Mouse (Mus musculus): ENCODE measurements at regions not wholly inside any gene's neighbourhood (a gene's known extent, or its start where the extent isn't known, plus 50 kb on each side); places are given as distances from the start of the nearest gene placed in this dataset.

GRCm38 (mm10) chr5:111910514-111910913 is 176.8 kb downstream of the Gm26897 start:
- no peak for ATAC-seq
- Histone ChIP-seq H3K36me3 (no peaks in the 10 kb centered on the region), H3K4me3 (replicated peaks) (no peak overlapping the region), H3K27ac (no peak overlapping the region), H3K4me1 (replicated peaks) (no peaks in the 10 kb centered on the region), H3K9ac (no peak overlapping the region), H3K27me3 (replicated peaks) (no peaks in the 10 kb centered on the region), H3K9me3 (no peaks in the 10 kb centered on the region), H3K4me2 (replicated peaks) (no peak overlapping the region)
- WGBS: 73% methylated on average over 8 of the region's 8 CpGs

GRCm38 (mm10) chr5:111913354-111913753 is 179.6 kb downstream of the Gm26897 start:
- H3K9ac ChIP-seq: no peak overlapping the region
- ATAC-seq: no peak
- no peak overlapping the region for H3K4me2 ChIP-seq (replicated peaks)
- no peak overlapping the region for H3K27ac ChIP-seq
- WGBS: 57% methylated on average over 7 of the region's 7 CpGs
- no peaks in the 10 kb centered on the region for H3K36me3 ChIP-seq
- no peak overlapping the region for H3K4me3 ChIP-seq (replicated peaks)
- H3K27me3 ChIP-seq (replicated peaks): no peaks in the 10 kb centered on the region
- 0 out of 2 replicates have a peak, but pooled peaks cover under 1% of the 10 kb centered on the region for H3K4me1 ChIP-seq (replicated peaks)
- no peaks in the 10 kb centered on the region for H3K9me3 ChIP-seq

- no peak overlapping the region for H3K27ac ChIP-seq
- ATAC-seq: no peak
- no peaks in the 10 kb centered on the region for H3K27me3 ChIP-seq (replicated peaks)
- no peak overlapping the region for H3K4me2 ChIP-seq (replicated peaks)
- WGBS: 81% methylated on average over 3 of the region's 3 CpGs
- H3K4me1 ChIP-seq (replicated peaks): 0 out of 2 replicates have a peak, but pooled peaks cover 4% of the 10 kb centered on the region
- H3K9me3 ChIP-seq: no peaks in the 10 kb centered on the region
- H3K9ac ChIP-seq: no peak overlapping the region
- H3K36me3 ChIP-seq: no peaks in the 10 kb centered on the region
- H3K4me3 ChIP-seq (replicated peaks): no peak overlapping the region
Measured at GRCm38 (mm10) chr5:111914296-111914695, 180.6 kb downstream of the Gm26897 start.

- H3K27ac ChIP-seq: no peak overlapping the region
- H3K36me3 ChIP-seq: no peaks in the 10 kb centered on the region
- WGBS: 38% methylated on average over 8 of the region's 8 CpGs
Measured at GRCm38 (mm10) chr5:111917643-111918252, 184.0 kb downstream of the Gm26897 start.

GRCm38 (mm10) chr5:111918888-111919287 is 185.2 kb downstream of the Gm26897 start:
- Histone ChIP-seq H3K27me3 (replicated peaks) (no peaks in the 10 kb centered on the region), H3K36me3 (no peaks in the 10 kb centered on the region), H3K27ac (no peak overlapping the region), H3K9me3 (no peaks in the 10 kb centered on the region), H3K4me2 (replicated peaks) (no peak overlapping the region; the same call in 1 of the 2 replicates), H3K4me1 (replicated peaks) (peaks cover 13% of the 10 kb centered on the region; the same call in 1 of the 2 replicates), H3K9ac (no peak overlapping the region), H3K4me3 (replicated peaks) (no peak overlapping the region)
- ATAC-seq: peak; percentile 76
- WGBS: 42% methylated on average over 14 of the region's 14 CpGs

More at GRCm38 (mm10) chr5:111917643-111918252, 184.0 kb downstream of the Gm26897 start:
- no peak overlapping the region for H3K9ac ChIP-seq
- no peak overlapping the region for H3K4me3 ChIP-seq (replicated peaks)
- 0 out of 2 replicates have a peak, but pooled peaks cover 5% of the 10 kb centered on the region for H3K4me1 ChIP-seq (replicated peaks)
- ATAC-seq: no peak
- no peaks in the 10 kb centered on the region for H3K9me3 ChIP-seq
- H3K4me2 ChIP-seq (replicated peaks): no peak overlapping the region
- H3K27me3 ChIP-seq (replicated peaks): no peaks in the 10 kb centered on the region

GRCm38 (mm10) chr5:111922991-111923701 is 189.4 kb downstream of the Gm26897 start:
- no peaks in the 10 kb centered on the region for H3K27me3 ChIP-seq (replicated peaks)
- peak overlapping the region; percentile 33; the same call in 1 of the 2 replicates for H3K27ac ChIP-seq
- H3K36me3 ChIP-seq: no peaks in the 10 kb centered on the region
- 32% methylated on average over 18 of the region's 18 CpGs for WGBS
- no peak overlapping the region for H3K4me3 ChIP-seq (replicated peaks)
- ATAC-seq: peak; percentile 52; the same call in 1 of the 2 replicates
- H3K9ac ChIP-seq: no peak overlapping the region
- H3K4me1 ChIP-seq (replicated peaks): peaks cover 13% of the 10 kb centered on the region; the same call in 1 of the 2 replicates
- H3K9me3 ChIP-seq: no peaks in the 10 kb centered on the region
- no peak overlapping the region for H3K4me2 ChIP-seq (replicated peaks)

GRCm38 (mm10) chr5:111925757-111926156 is 192.0 kb downstream of the Gm26897 start:
- H3K36me3 ChIP-seq: no peaks in the 10 kb centered on the region
- H3K9ac ChIP-seq: no peak overlapping the region
- no peak overlapping the region for H3K4me2 ChIP-seq (replicated peaks)
- no peaks in the 10 kb centered on the region for H3K27me3 ChIP-seq (replicated peaks)
- peaks cover 15% of the 10 kb centered on the region for H3K4me1 ChIP-seq (replicated peaks)
- no peak overlapping the region for H3K27ac ChIP-seq
- H3K4me3 ChIP-seq (replicated peaks): no peak overlapping the region
- WGBS: 56% methylated on average over 6 of the region's 6 CpGs
- no peak for ATAC-seq
- no peaks in the 10 kb centered on the region for H3K9me3 ChIP-seq

- Histone ChIP-seq H3K9ac (no peak overlapping the region), H3K27ac (peak overlapping the region; percentile 44; the same call in 1 of the 2 replicates), H3K4me3 (replicated peaks) (no peak overlapping the region), H3K4me2 (replicated peaks) (peak overlapping the region; percentile 11; the same call in 1 of the 2 replicates), H3K27me3 (replicated peaks) (no peaks in the 10 kb centered on the region), H3K9me3 (no peaks in the 10 kb centered on the region), H3K36me3 (no peaks in the 10 kb centered on the region), H3K4me1 (replicated peaks) (peaks cover 6% of the 10 kb centered on the region; the same call in 1 of the 2 replicates)
- WGBS: 43% methylated on average over 15 of the region's 15 CpGs
- peak; percentile 75 for ATAC-seq
Measured at GRCm38 (mm10) chr5:111929180-111929990, 195.7 kb downstream of the Gm26897 start.

- Histone ChIP-seq H3K4me2 (replicated peaks) (peak overlapping the region; percentile 11; the same call in 1 of the 2 replicates), H3K27ac (peak overlapping the region; percentile 44; the same call in 1 of the 2 replicates), H3K4me3 (replicated peaks) (no peak overlapping the region), H3K36me3 (no peaks in the 10 kb centered on the region), H3K27me3 (replicated peaks) (no peaks in the 10 kb centered on the region), H3K9ac (no peak overlapping the region), H3K4me1 (replicated peaks) (peaks cover 6% of the 10 kb centered on the region; the same call in 1 of the 2 replicates), H3K9me3 (no peaks in the 10 kb centered on the region)
- 36% methylated on average over 3 of the region's 3 CpGs for WGBS
- peak; percentile 62 for ATAC-seq
Measured at GRCm38 (mm10) chr5:111929991-111930339, 196.2 kb downstream of the Gm26897 start.

- ATAC-seq: no peak
- WGBS: 75% methylated on average over 3 of the region's 3 CpGs
- Histone ChIP-seq H3K4me3 (replicated peaks) (no peak overlapping the region), H3K4me1 (replicated peaks) (peaks cover 6% of the 10 kb centered on the region; the same call in 1 of the 2 replicates), H3K4me2 (replicated peaks) (no peak overlapping the region), H3K27ac (no peak overlapping the region), H3K27me3 (replicated peaks) (no peaks in the 10 kb centered on the region), H3K36me3 (no peaks in the 10 kb centered on the region), H3K9me3 (no peaks in the 10 kb centered on the region), H3K9ac (no peak overlapping the region)
Measured at GRCm38 (mm10) chr5:111931733-111932132, 198.0 kb downstream of the Gm26897 start.

- Histone ChIP-seq H3K27me3 (replicated peaks) (no peaks in the 10 kb centered on the region), H3K4me3 (replicated peaks) (no peak overlapping the region), H3K36me3 (no peaks in the 10 kb centered on the region), H3K9ac (no peak overlapping the region), H3K9me3 (no peaks in the 10 kb centered on the region), H3K4me2 (replicated peaks) (no peak overlapping the region), H3K27ac (no peak overlapping the region), H3K4me1 (replicated peaks) (no peaks in the 10 kb centered on the region)
- 72% methylated on average over 3 of the region's 3 CpGs for WGBS
- ATAC-seq: no peak
Measured at GRCm38 (mm10) chr5:111935381-111936134, 201.8 kb downstream of the Gm26897 start.
